13 mouse cellular contexts compared by ENCODE assay signal in genomic region chr15:31989593-31990290, GRCm38 (mm10).
DNase-seq lines count a peak whose midpoint lies in the region; ATAC-seq and TF ChIP-seq lines count a peak whose summit lies in the region.
"Had no signal": no experiment of that assay in that cellular context is flagged by ENCODE, and none has a peak within 500 bp of the region (broad histone marks: within the 10 kb centered on the region; RNA-seq: fewer than 3 reads in every experiment).

No protein-coding gene starts in this region.

- DNase-seq in frontal cortex, postnatal 25 days (ENCODE audit: low spot score in 2 of 2): no peak
- peak; percentile 13 to 21 for DNase-seq in right cerebral cortex, adult 2 months (ENCODE audit: low spot score in 2 of 2)
- no peak for DNase-seq in right cerebral cortex, postnatal 14 days
- DNase-seq in layer of hippocampus, adult 18-20 months (ENCODE audit: low spot score in 2 of 2): peak; percentile 54 to 75
- no peak for DNase-seq in urinary bladder, postnatal 4 days (ENCODE audit: low spot score in 2 of 2)
- no peak for DNase-seq in embryo, embryonic 10 days (ENCODE audit: low spot score)
- no peak for DNase-seq in thymus, adult 2 months
- DNase-seq: adrenal gland, postnatal 36 days; gastrocnemius, postnatal 10 days; heart, postnatal 4 days had no signal

- no peak for TF ChIP-seq POLR2A in thymus, adult 2 months (IDR thresholded peaks at IDR 0.05; ENCODE audit: control insufficient read depth, extremely low read depth, insufficient read depth, low read length, poor library complexity)

- TF ChIP-seq CTCF in thymus, adult 2 months (IDR thresholded peaks at IDR 0.05; ENCODE audit: borderline replicate concordance, control insufficient read depth, extremely low read depth, insufficient read depth, low read length, poor library complexity): no peak

- no peaks in the 10 kb centered on the region for H3K36me3 ChIP-seq in thymus, adult 2 months (ENCODE audit: control insufficient read depth, insufficient read depth, low read length)
- H3K36me3 ChIP-seq: embryonic facial prominence, embryonic 13.5 days; lung, embryonic 15.5 days had no signal

- 93% methylated on average over 6 of the region's 6 CpGs for WGBS in thymus, adult 2 months

- H3K4me3 ChIP-seq in thymus, adult 2 months (ENCODE audit: control insufficient read depth, insufficient read depth, low read length): no peak overlapping the region
- H3K4me3 ChIP-seq: embryonic facial prominence, embryonic 13.5 days; lung, embryonic 15.5 days had no signal

- no peaks in the 10 kb centered on the region for H3K4me1 ChIP-seq in thymus, adult 2 months (replicated peaks; ENCODE audit: control insufficient read depth, insufficient read depth, low read length)
- H3K4me1 ChIP-seq: lung, embryonic 15.5 days had no signal

- H3K27ac ChIP-seq in thymus, adult 2 months (ENCODE audit: control insufficient read depth, insufficient read depth, low read length): no peak overlapping the region
- H3K27ac ChIP-seq: embryonic facial prominence, embryonic 13.5 days; lung, embryonic 15.5 days had no signal

- peak; percentile 53 for ATAC-seq in frontal cortex, adult (ENCODE audit: low TSS enrichment)

- H3K27me3 ChIP-seq in thymus, adult 2 months (ENCODE audit: control insufficient read depth, insufficient read depth, low read length): no peaks in the 10 kb centered on the region
- H3K27me3 ChIP-seq: embryonic facial prominence, embryonic 13.5 days; lung, embryonic 15.5 days had no signal

Comparison
In these comparisons a context has a peak if more than half of its experiments do, and no peak if none do; other contexts are left out.
1. DNase-seq: peak in right cerebral cortex, adult 2 months (2 of 2) and layer of hippocampus, adult 18-20 months (2 of 2); none in frontal cortex, postnatal 25 days (0 of 2), right cerebral cortex, postnatal 14 days (single experiment), urinary bladder, postnatal 4 days (0 of 2), embryo, embryonic 10 days (single experiment) and thymus, adult 2 months (single experiment).